Mouse (Mus musculus) left cerebral cortex, postnatal 14 days (tissue): ENCODE results near the gene Btbd2. TPM values are rescaled to one million over a fixed set of nuclear protein-coding genes. Genes with fewer than 3 reads are reported as not detected.
"Not testable (repeated sequence)": the region's sequence is repeated elsewhere in the genome, so short reads cannot be mapped to it uniquely, and the experiment has no call there.

Experiments used
- DNase-seq, 2 experiments: peaks; one replicate each; pipeline ENCODE4 v3.0.0; 2021 to 2022; ENCODE audit warnings: low spot score in 2 of 2, mixed read lengths in 1 of 2
- intact Hi-C: fragments of 180-260 bp; cut with DNase I; formaldehyde crosslinking; loops from one replicate; pipeline ENCODE4 v1.15.1; 2025
- total RNA-seq, 2 experiments: library from RNA; stranded (reverse); gene quantifications; 2 replicates each; pipeline ENCODE4 v1.2.3; 2021

Btbd2 gene
- total RNA-seq, 2 experiments from 2014 or later = 88.3 to 93.5 TPM

DNA sequence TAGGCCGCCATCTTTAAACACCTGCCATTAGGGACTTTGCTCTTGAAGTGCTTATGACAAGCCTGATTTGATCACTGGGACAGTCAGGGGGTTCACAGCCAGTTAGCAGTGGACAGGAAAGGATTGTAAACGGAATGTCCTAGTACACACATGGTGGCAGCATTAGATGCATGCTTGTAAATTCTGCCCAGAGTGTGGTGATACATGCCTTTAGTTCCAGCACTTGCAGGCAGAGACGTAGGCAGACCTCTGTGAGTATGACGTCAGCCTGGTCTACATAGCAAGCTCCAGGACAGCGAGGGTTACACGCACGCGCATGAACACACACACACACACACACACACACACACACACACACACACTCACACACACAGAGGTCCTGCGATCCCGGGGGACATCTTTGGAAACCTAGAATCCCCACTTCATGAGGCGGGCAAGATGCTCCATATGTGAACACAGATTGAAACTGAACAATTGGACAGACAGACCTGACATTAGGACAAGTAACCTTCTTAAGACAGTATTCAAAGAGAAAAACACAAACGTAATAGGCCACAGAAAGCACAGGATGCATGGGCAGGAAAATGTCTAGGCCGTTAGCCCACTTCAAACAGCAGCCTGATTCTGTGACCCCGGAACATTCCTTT is 1.4 kb upstream of the Btbd2 start:
- DNase-seq = no peak
- intact Hi-C loops = no loop called here

DNA sequence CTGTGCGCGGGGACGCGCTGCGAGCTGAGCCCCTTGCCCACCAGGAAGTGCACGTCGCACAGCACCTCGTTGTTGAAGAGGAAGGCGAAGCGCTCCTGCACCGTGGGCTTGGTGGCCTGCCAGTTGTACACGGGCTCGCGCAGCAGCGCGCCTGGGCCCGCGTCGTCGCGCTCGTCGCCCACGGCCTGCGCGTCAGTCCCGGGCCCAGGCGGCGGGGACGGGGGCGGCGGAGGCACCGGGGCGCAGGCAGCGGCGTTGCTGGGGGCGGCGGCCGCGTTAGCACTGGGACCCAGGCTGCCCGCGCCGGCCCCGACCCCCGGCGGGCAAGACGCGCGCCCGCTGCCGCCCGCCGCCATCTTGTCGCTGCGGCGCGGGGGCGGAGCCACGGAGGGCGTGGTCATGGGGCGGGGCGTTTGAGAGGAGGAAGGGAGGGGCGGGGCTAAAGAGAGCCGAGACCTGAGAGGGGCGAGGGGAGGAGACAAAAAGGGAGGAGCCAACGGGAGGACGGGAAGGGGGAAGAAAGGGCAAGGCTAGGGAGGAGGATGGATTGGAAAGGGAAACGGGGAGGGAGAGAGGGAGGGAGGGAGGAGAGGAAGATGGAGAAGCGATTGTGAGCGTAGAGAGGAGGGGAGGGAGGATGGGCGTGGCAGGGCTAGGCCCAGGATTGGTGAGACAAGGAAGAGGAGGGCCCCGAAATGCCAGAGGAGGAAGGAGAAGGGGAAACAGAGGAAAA is 575 bp downstream of the Btbd2 start:
- intact Hi-C loops = loop anchor here (2.0 kb wide), 1 partner anchor 19 kb away; no protein-coding TSS in a partner anchor
- DNase-seq = peak; percentile 94

- DNase-seq = no peak
- intact Hi-C loops = loop anchor here (2.0 kb wide), 1 partner anchor 19 kb away; no protein-coding TSS in a partner anchor
These were observed 1.3 kb downstream of the Btbd2 start for GRCm38 (mm10) chr10:80655406-80656129.

- intact Hi-C loops = no loop called here
These were observed 2.0 kb downstream of the Btbd2 start for GRCm38 (mm10) chr10:80654866-80655265.

DNA sequence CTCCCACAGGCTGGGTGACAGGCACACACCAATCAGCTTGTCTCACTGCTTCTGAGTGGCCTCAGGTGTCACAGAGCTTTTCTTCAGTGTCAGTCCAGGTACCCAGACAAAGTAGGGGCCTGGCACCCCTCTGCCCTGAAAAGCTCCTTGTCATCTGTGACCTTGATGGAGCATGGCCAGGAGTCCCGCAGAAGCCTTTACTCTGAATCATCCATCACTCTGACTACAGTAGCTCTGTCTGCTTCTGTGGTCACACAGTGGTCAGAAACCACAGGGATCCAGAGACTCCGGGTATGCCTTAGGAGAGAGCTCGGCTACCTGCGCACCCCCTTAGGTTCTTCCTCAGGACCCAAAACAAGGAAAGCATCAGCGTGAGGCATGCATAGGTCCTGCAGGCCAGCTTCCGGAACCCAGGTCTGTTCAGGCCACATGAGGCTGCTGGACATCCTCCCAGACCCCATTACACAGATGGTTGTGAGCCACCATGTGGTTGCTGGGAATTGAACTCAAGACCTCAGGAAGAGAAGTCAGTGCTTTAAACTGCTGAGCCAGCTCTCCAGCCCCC is 3.6 kb downstream of the Btbd2 start:
- DNase-seq = no peak
- intact Hi-C loops = no loop called here

More at GRCm38 (mm10) chr10:80654866-80655265, 2.0 kb downstream of the Btbd2 start:
- no peak for DNase-seq

DNA sequence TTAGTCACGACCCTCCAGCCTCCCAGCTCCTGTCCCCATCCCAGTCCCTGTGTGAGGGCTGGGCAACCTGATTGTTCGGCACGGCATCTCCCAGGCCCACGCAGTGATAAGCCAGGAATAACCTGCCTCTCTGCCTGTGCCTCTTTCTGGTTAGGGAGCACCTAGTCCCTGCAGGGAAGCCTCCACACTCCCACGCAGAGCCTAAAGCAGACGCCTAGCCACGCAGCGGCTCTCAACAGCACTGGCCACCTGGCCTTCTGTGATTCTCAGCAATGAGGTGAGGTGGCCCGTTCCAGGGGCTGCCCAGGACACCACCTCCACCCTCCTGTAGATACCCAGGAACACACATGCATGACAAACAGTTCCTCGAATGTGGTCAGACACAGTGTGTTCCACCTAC is 6.5 kb downstream of the Btbd2 start:
- intact Hi-C loops = no loop called here
- peak in 1 of 2 experiments; percentile 72 for DNase-seq

GRCm38 (mm10) chr10:80649910-80650309 is 7.0 kb downstream of the Btbd2 start:
- DNase-seq, intact Hi-C loops: not testable (repeated sequence)

- DNase-seq = no peak
- intact Hi-C loops = no loop called here
These were observed 9.9 kb downstream of the Btbd2 start for GRCm38 (mm10) chr10:80646936-80647335.

DNA sequence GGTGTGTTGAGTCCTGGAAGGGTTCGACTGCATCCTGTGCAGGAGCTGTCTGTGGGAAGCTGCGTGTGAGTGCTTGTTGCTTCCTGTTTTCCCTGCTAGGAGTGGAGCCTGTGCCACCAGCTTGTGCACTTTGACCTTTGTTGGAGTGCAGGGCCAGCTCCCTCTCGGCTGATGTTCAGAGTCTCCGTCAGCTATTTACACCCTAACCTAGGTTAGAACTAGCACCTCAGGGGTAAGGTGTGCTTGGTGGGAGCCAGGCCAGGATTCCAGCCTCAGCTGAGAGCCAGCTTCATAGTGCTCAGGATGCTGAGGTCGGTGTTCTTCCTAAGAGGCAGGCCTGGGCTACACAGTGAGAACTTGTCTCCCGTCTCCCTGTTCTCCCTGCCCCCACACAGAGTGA is 21.5 kb downstream of the Btbd2 start:
- no peak for DNase-seq

GRCm38 (mm10) chr10:80628925-80629324 is 27.9 kb downstream of the Btbd2 start:
- intact Hi-C loops = no loop called here
- no peak for DNase-seq

More for the DNA sequence above, 21.5 kb downstream of the Btbd2 start:
- intact Hi-C loops = no loop called here

DNA sequence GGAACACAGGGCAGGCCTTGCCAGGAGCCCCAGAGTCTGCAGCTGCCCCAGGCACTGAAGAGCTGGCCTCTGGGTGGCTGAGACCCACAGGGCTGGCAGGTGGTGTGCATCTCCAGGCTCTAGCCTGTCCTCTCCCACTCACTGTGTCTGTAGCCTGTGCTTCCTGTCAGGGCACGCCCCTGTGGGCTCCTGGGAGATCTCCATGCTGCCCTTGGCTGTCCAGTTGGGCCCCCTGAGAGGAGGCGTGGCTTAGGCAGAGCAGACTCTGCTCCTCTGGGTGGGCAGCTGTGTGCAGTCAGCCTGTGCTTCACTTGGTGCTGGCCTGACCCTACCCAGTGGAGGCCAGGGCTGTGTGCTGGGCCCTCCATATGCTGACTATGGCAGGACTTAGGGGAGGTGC is 29.2 kb downstream of the Btbd2 start:
- DNase-seq = no peak

DNA sequence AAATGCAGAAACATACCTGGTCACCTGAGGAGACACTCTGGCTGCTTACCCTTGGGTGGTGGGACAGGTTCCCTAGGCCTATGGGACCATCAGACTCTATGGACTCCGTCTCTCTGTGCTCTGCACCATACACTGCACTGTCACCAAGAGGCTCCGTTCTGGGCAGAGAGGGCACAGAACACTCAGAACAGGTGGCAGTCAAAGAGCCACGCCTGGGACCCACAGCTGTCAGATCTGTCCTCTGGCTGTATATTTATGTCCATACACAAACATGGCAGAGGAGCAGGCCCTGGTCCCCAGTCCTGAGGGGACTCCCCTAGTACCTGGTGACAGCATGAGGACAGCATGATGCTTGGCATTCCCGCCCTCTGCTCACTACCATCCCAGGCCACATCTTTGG is 31.1 kb downstream of the Btbd2 start:
- intact Hi-C loops = no loop called here
- DNase-seq = no peak

More for the DNA sequence above, 29.2 kb downstream of the Btbd2 start:
- intact Hi-C loops = no loop called here

DNA sequence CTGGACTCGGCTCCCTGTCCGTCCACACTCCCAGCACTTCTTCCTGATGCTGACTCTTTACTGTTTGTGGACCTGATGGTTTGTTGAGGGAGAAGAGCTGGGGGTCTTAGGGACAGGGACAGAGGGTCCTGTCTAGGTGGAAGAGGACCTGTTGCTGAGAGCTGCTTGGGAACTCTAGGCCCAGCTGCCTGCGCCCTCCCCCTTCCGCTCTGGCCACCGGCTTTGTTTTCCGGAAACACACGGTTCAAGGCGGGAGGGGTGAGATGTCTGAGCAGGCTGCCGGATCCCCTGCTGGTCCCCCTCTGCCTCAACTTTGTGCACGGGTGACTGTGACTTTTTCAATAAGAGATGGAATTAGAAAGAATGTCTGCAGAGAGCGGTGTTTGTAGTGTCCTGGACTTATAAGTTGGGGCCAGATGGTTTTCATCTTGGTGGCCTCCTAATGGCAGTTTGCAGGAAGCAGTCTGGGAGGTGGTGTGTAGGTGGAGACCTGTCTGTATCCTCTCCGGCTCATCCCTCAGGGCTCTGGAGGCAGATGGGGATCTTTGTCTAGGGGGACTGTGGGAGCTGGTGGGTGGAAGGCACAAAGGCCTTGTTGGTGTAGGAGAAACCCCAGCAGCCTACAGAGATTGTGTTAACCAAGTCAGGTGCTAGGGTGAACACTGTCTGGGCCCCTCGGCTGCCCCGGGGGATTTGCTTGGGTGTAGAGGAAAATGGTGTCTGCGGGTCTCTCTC is 33.2 kb downstream of the Btbd2 start:
- peak in 1 of 2 experiments; percentile 69 for DNase-seq
- intact Hi-C loops = loop anchor here (5.0 kb wide), 1 partner anchor 46 kb away; the partner anchor contains the start of gene Klf16

DNA sequence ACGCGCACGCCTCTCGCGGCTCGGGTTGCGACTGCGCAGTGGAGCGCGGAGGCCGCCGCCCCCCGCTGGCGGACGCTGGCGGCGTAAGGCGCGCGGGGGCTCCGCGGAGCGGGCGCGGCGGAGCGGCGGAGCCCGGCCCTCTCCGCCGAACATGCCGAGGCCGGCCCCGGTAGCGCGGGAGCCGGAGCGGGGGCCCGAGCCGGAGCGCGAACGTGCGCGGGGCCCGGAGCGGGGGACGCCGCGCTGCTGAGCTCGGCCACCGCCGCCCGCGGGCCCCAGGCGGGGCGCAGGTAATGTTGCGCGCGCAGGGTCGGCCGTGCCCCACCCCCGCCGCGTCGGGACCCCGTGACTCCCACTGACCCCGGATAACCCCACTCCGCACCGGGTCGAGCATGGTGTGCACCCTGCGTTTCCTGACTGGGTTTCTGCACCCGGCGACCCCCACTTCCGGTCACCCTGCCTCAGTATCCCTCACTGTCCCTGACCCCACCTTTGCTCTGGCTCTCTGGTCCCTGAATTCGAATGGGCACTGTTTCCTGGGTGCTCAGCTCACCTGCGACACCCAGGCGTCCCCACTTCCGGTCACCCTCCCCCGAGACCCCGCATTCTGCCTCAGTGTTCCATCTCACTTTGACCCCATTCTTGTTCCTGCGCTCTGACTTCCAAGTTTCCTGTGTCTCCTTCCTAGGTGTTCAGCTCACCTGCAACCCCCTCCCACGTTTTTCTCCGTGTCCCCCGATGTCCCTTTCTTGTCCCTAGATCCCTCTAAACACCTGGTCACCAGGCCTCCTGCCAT is 34.0 kb downstream of the Btbd2 start, which contains the start of gene Csnk1g2:
TSS of gene Csnk1g2 (plus strand) at position 178 of the 796 bp plus-strand sequence.
- peak; percentile 47 to 59 for DNase-seq
- intact Hi-C loops = loop anchor here (5.0 kb wide), 1 partner anchor 46 kb away; the partner anchor contains the start of gene Klf16

DNA sequence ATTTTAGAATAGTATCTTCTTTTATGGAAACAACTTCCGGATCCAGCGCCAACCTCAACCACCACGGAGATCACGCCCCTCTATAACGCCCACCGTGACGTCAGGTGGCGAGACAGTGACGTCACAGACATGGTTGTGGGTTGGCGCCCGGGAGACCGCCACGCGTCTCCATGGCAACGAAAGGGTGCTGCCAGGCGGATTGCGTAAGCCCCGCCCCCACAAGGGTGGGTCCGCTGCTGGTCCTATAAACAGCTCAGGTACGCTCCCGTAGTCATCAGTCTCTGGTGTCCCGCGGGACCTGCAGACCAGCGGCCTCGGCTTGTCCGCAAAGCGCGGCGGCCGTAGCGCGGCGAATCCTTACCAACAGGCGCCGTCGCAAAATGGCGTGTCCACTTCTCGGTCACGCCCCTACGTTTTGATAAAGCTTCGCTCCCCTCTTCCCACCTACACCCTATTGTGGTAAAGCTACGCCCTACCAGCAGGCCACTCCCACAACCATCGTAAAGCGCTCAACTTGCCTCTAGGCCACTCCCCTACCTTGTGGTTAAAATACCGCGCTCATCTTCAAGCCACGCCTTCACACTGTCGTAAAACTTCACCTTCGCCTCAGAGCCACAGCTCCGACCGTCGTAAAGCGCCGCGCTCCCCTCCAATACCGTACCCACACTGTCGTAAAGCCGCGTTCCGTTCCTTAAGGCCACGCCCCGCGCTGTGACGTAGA is 34.8 kb downstream of the Btbd2 start:
- intact Hi-C loops = loop anchor here (5.0 kb wide), 1 partner anchor 45 kb away; the partner anchor contains the start of gene Klf16
- DNase-seq = peak; percentile 100

DNA sequence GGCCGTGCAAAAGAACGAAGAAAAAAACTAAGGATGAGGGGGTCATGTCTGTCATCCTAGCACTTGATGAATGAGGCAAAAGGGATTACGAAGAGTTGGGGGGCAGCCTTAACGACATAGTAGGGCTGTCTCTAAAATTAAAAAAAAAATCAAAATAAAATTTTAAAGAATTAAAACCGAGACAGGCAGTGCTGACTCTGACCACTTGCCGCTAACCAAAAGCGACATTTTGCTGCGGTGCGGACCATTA is 35.3 kb downstream of the Btbd2 start:
- intact Hi-C loops = loop anchor here (5.0 kb wide), 1 partner anchor 44 kb away; the partner anchor contains the start of gene Klf16
- DNase-seq = no peak

GRCm38 (mm10) chr10:80620796-80621689 is 35.8 kb downstream of the Btbd2 start:
- intact Hi-C loops = loop anchor here (5.0 kb wide), 1 partner anchor 44 kb away; the partner anchor contains the start of gene Klf16
- no peak for DNase-seq
